Mouse (Mus musculus): ENCODE results near the gene Apc2. TPM values are rescaled to one million over a fixed set of nuclear protein-coding genes. Genes with fewer than 3 reads are reported as not detected.

Apc2 gene
- total and polyA plus RNA-seq, 3 experiments, result 0.07 to 0.13 TPM; not detected in 1

GRCm38 (mm10) chr10:80321014-80321669 is 25.4 kb downstream of the Apc2 start:
- Histone ChIP-seq H3K4me3 (replicated peaks in 1 of 3; ENCODE audit: low read depth in 2 of 3, low read length in 2 of 3, poor library complexity in 1 of 3) (peak overlapping the region; percentile 76 to 96 (median 95)), H3K27me3 (replicated peaks) (peaks cover 17% of the 10 kb centered on the region), H3K4me1 (ENCODE audit: control insufficient read depth in 1 of 2, insufficient read depth in 2 of 2) (peaks cover 43 to 48% of the 10 kb centered on the region in 2 experiments), H3K9ac (ENCODE audit: insufficient read depth, low read depth) (peak overlapping the region; percentile 56), H3K4me2 (ENCODE audit: insufficient read depth, low read depth, poor library complexity, severe bottlenecking) (peak overlapping the region; percentile 11), H3K79me2 (replicated peaks; ENCODE audit: control insufficient read depth, extremely low read depth, insufficient read depth, poor library complexity, severe bottlenecking) (peaks cover 13% of the 10 kb centered on the region), H3K27ac (ENCODE audit: insufficient read depth, low read depth) (peak overlapping the region; percentile 81), H3K9me3 (replicated peaks; ENCODE audit: low read length) (no peaks in the 10 kb centered on the region), H3K36me3 (replicated peaks in 1 of 2; ENCODE audit: control insufficient read depth in 1 of 2, insufficient read depth in 1 of 2, low read length in 1 of 2) (peaks cover 20 to 34% of the 10 kb centered on the region in 2 experiments)
- dilution Hi-C loops (cut with MboI; ENCODE audit: extremely low pct_ligation_motif_present, extremely low pct_unique_long_range_greater_than_20kb, low sequenced_read_pairs) (no loop called here), in situ Hi-C loops (cut with MboI; ENCODE audit: low pct_ligation_motif_present, low pct_unique_long_range_greater_than_20kb, low sequenced_read_pairs) (no loop called here)
- DNase-seq (ENCODE audit: extremely low read depth), result peak; percentile 50
- peak; percentile 97 for TF ChIP-seq ZNF384 (IDR thresholded peaks at IDR 0.05; ENCODE audit: low read depth, low read length)
- no peak for TF ChIP-seq MEF2A (IDR thresholded peaks at IDR 0.05; ENCODE audit: borderline replicate concordance, low read depth, low read length)
- TF ChIP-seq ELF1 (IDR thresholded peaks at IDR 0.05; ENCODE audit: low read depth, low read length), result 0 out of 2 replicates have a peak, but pooled peaks have one; percentile 6
- no peak for TF ChIP-seq TCF12 (IDR thresholded peaks at IDR 0.05; ENCODE audit: low read depth, low read length)
- no peak for TF ChIP-seq SMC3 (IDR thresholded peaks at IDR 0.05; ENCODE audit: low read depth, low read length)
- TF ChIP-seq CTCF (conservative IDR thresholded peaks at IDR 0.05 in 1 of 2, IDR thresholded peaks at IDR 0.05 in 1 of 2; ENCODE audit: low read depth in 2 of 2, low read length in 2 of 2), result no peak
- TF ChIP-seq ZKSCAN1 (IDR thresholded peaks at IDR 0.05; ENCODE audit: borderline replicate concordance, low read depth, low read length), result no peak

GRCm38 (mm10) chr10:80321670-80322581 is 26.1 kb downstream of the Apc2 start:
- in situ Hi-C loops (cut with MboI; ENCODE audit: low pct_ligation_motif_present, low pct_unique_long_range_greater_than_20kb, low sequenced_read_pairs) (no loop called here), dilution Hi-C loops (cut with MboI; ENCODE audit: extremely low pct_ligation_motif_present, extremely low pct_unique_long_range_greater_than_20kb, low sequenced_read_pairs) (no loop called here)
- Histone ChIP-seq H3K27ac (ENCODE audit: insufficient read depth, low read depth) (peak overlapping the region; percentile 81), H3K27me3 (replicated peaks) (peaks cover 20% of the 10 kb centered on the region), H3K4me1 (ENCODE audit: control insufficient read depth in 1 of 2, insufficient read depth in 2 of 2) (peaks cover 42% of the 10 kb centered on the region in 2 experiments), H3K36me3 (replicated peaks in 1 of 2; ENCODE audit: control insufficient read depth in 1 of 2, insufficient read depth in 1 of 2, low read length in 1 of 2) (peaks cover 20 to 26% of the 10 kb centered on the region in 2 experiments), H3K9me3 (replicated peaks; ENCODE audit: low read length) (no peaks in the 10 kb centered on the region), H3K4me3 (replicated peaks in 1 of 3; ENCODE audit: low read depth in 2 of 3, low read length in 2 of 3, poor library complexity in 1 of 3) (peak overlapping the region; percentile 12 to 96 (median 95)), H3K4me2 (ENCODE audit: insufficient read depth, low read depth, poor library complexity, severe bottlenecking) (peak overlapping the region; percentile 53; the same call in 1 of the 2 replicates), H3K79me2 (replicated peaks; ENCODE audit: control insufficient read depth, extremely low read depth, insufficient read depth, poor library complexity, severe bottlenecking) (peaks cover 13% of the 10 kb centered on the region), H3K9ac (ENCODE audit: insufficient read depth, low read depth) (no peak overlapping the region)
- TF ChIP-seq ETS1 (conservative IDR thresholded peaks at IDR 0.05; ENCODE audit: low read depth, low read length), result no peak
- peak; percentile 93 for TF ChIP-seq ZKSCAN1 (IDR thresholded peaks at IDR 0.05; ENCODE audit: borderline replicate concordance, low read depth, low read length)
- no peak for DNase-seq (ENCODE audit: extremely low read depth)

- Histone ChIP-seq H3K79me2 (replicated peaks; ENCODE audit: control insufficient read depth, extremely low read depth, insufficient read depth, poor library complexity, severe bottlenecking) (peaks cover 13% of the 10 kb centered on the region), H3K9ac (ENCODE audit: insufficient read depth, low read depth) (peak overlapping the region; percentile 8; the same call in 1 of the 2 replicates), H3K27ac (ENCODE audit: insufficient read depth, low read depth) (peak overlapping the region; percentile 0; the same call in 1 of the 2 replicates), H3K9me3 (replicated peaks; ENCODE audit: low read length) (no peaks in the 10 kb centered on the region), H3K36me3 (replicated peaks in 1 of 2; ENCODE audit: control insufficient read depth in 1 of 2, insufficient read depth in 1 of 2, low read length in 1 of 2) (peaks cover 13 to 17% of the 10 kb centered on the region in 2 experiments), H3K4me3 (replicated peaks in 1 of 3; ENCODE audit: low read depth in 2 of 3, low read length in 2 of 3, poor library complexity in 1 of 3) (peak overlapping the region in 2 of 3 experiments; percentile 53 to 79), H3K4me1 (ENCODE audit: control insufficient read depth in 1 of 2, insufficient read depth in 2 of 2) (peaks cover 33 to 34% of the 10 kb centered on the region in 2 experiments), H3K27me3 (replicated peaks) (peaks cover 28% of the 10 kb centered on the region), H3K4me2 (ENCODE audit: insufficient read depth, low read depth, poor library complexity, severe bottlenecking) (peak overlapping the region; percentile 53)
- DNase-seq (ENCODE audit: extremely low read depth), result no peak
- in situ Hi-C loops (cut with MboI; ENCODE audit: low pct_ligation_motif_present, low pct_unique_long_range_greater_than_20kb, low sequenced_read_pairs) (no loop called here), dilution Hi-C loops (cut with MboI; ENCODE audit: extremely low pct_ligation_motif_present, extremely low pct_unique_long_range_greater_than_20kb, low sequenced_read_pairs) (no loop called here)
- no peak for TF ChIP-seq MAZ (IDR thresholded peaks at IDR 0.05; ENCODE audit: low read depth, low read length)
- no peak for TF ChIP-seq UBTF (IDR thresholded peaks at IDR 0.05; ENCODE audit: low read depth, low read length)
- TF ChIP-seq ETS1 (conservative IDR thresholded peaks at IDR 0.05; ENCODE audit: low read depth, low read length), result no peak
- no peak for TF ChIP-seq ELF1 (IDR thresholded peaks at IDR 0.05; ENCODE audit: low read depth, low read length)
- TF ChIP-seq MYC (IDR thresholded peaks at IDR 0.05; ENCODE audit: low read depth, low read length), result peak; percentile 22; the same call in 1 of the 2 replicates
- no peak; the same call in 1 of the 2 replicates for TF ChIP-seq MXI1 (IDR thresholded peaks at IDR 0.05; ENCODE audit: low read depth, low read length)
- no peak for TF ChIP-seq RCOR1 (conservative IDR thresholded peaks at IDR 0.05; ENCODE audit: low read depth, low read length)
- TF ChIP-seq POLR2AphosphoS2 (IDR thresholded peaks at IDR 0.05; ENCODE audit: low read depth, low read length), result no peak
- no peak for TF ChIP-seq JUND (conservative IDR thresholded peaks at IDR 0.05; ENCODE audit: low read depth, low read length)
- peak; percentile 84 for TF ChIP-seq BHLHE40 (IDR thresholded peaks at IDR 0.05; ENCODE audit: low read depth, low read length)
- no peak for TF ChIP-seq MAFK (IDR thresholded peaks at IDR 0.05; ENCODE audit: insufficient replicate concordance, low read length)
Observed at GRCm38 (mm10) chr10:80322811-80323211, 27.0 kb downstream of the Apc2 start.
